Mouse (Mus musculus) kidney, postnatal 36 days (tissue): ENCODE measurements at regions not wholly inside any gene's neighbourhood (a gene's known extent, or its start where the extent isn't known, plus 50 kb on each side); places are given as distances from the start of the nearest gene placed in this dataset.

Experiments used
- DNase-seq, 2 experiments: peaks; one replicate each; pipeline ENCODE4 v3.0.0; 2021 to 2022; ENCODE audit warnings: mixed read lengths in 2 of 2

DNA sequence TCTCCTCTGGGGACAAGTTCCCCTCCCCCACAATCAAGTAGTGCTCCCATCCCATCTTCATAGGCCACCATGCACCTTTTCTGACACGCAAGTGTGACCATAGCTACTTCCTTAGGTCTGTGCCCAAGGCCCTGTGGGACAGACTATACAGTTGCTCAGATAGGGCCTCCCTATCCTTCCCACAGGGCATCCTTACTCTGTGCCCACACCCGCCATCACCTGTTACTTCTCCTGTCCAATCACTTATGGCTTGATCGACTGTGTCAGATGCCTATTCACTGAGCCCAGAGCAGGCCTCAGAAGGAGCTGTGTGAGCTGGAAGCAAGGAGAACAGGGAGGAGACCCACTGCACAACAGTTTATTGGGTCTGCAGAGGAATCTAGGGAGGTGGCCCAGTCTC, 56.6 kb upstream of the Lrpap1 start:
- no peak for DNase-seq

GRCm38 (mm10) chr5:35160929-35161815, 55.6 kb upstream of the Lrpap1 start:
- DNase-seq, result no peak

DNA sequence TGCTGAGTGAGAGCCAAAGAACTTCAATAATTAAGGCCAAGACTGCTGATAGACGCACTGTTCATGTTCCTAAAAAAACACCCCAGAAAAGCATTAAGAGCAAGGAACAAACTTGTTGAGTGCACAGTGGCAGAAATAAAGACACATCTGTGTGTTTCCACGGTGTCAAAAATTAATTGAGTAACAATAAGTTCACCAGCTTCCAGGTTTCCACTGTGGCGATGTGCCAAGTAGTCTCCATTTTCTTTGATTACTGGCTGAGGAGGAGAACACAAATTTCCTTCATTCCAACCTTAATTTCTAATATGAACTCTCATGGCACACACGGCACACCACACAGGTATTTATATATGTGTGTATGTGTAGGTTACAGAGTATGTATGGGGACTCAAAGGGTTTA, 54.3 kb upstream of the Lrpap1 start:
- DNase-seq, result no peak

GRCm38 (mm10) chr5:35159178-35159661, 53.7 kb upstream of the Lrpap1 start:
- no peak for DNase-seq

DNA sequence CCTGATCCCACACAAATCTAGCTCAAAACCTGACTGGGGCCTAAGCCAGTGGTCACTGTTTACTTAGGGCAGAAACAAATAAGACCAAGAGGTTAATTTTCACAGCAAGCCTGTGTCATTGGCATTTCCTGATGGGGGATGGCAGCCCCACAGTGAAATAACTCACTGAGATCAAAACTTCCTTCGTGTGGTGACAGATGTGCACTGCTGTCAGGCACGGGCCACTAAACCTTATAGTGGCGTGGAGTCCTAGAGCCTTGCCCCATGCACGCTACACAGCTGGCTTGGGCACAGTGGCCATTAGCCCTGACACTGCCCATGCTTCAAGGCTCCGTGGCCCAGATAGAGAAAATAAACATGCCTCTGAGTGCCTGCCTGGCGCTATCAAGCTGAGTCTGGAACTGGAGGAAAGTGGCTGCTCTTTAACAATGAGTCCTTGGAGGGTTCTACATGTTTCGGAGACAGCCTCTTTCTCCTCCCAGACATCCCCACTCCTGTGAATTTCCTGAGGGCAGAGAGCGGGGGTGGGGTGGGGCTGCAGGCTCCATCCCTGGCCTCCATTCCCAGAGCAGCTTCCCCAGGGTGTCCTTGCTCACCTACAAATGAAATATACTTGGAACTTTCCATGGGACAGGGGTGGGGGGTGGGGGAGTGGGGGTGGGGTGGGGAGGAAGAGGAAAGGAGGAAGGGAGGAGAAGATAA, 52.9 kb upstream of the Lrpap1 start:
- peak in 1 of 2 experiments; percentile 16 for DNase-seq

DNA sequence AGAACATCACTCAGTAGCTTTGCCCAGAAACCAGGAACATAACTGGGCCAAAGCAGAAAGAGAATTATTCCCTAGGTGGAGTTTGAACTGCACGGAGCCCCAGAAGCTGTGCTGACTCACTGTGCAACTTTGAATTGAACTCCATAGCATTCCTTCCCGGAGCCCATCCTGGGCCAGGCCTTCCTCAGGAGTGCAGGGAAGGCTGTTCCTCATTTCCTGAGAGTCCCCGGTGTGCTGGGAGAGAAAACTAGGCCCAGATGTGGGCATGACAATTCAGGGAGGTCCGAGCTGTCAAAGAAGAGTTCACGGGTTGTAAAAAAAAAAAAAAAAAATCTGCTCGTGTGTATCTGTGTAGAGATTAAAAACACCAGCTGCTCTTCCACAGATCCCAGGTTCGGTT, 50.8 kb upstream of the Lrpap1 start:
- DNase-seq, result no peak

GRCm38 (mm10) chr5:35155717-35156116, 50.2 kb upstream of the Lrpap1 start:
- no peak for DNase-seq
